Mouse (Mus musculus) embryonic facial prominence, embryonic 15.5 days (tissue): ENCODE data around the gene Aff2. TPM values are rescaled to one million over a fixed set of nuclear protein-coding genes. Genes with fewer than 3 reads are reported as not detected.

ENCODE experiments used
- ATAC-seq: fragments of 200-750 bp; cut with Nextera tagmentation; 2 replicates; pipeline ENCODE4 v1.8.0; 2017; ENCODE audit warnings: low read depth, moderate TSS enrichment; ENCODE audit not compliant: insufficient number of reproducible peaks, low FRiP score, low TSS enrichment
- H3K27ac ChIP-seq: fragments of 300-500 bp; sonication (generic); replicated peaks from 2 replicates; pipeline ENCODE4 v1.5.1; 2015; ENCODE audit warnings: mild to moderate bottlenecking, inconsistent platforms
- H3K27me3 ChIP-seq: fragments of 300-500 bp; sonication (generic); 2 replicates; pipeline ENCODE4 v1.6.1; 2015; ENCODE audit warnings: inconsistent platforms
- H3K36me3 ChIP-seq: fragments of 300-500 bp; sonication (generic); 2 replicates; pipeline ENCODE4 v1.6.1; 2015; ENCODE audit warnings: mild to moderate bottlenecking, inconsistent platforms
- H3K4me1 ChIP-seq: fragments of 300-500 bp; sonication (generic); 2 replicates; pipeline ENCODE4 v1.6.1; 2015; ENCODE audit warnings: inconsistent platforms
- H3K4me2 ChIP-seq: fragments of 300-500 bp; sonication (generic); replicated peaks from 2 replicates; pipeline ENCODE4 v1.6.1; 2015; ENCODE audit warnings: mild to moderate bottlenecking, inconsistent platforms
- H3K4me3 ChIP-seq: fragments of 300-500 bp; sonication (generic); replicated peaks from 2 replicates; pipeline ENCODE4 v1.5.1; 2015; ENCODE audit warnings: mild to moderate bottlenecking, inconsistent platforms
- H3K9ac ChIP-seq: fragments of 300-500 bp; sonication (generic); 2 replicates; pipeline ENCODE4 v1.6.1; 2015; ENCODE audit warnings: inconsistent platforms
- H3K9me3 ChIP-seq: fragments of 300-500 bp; sonication (generic); replicated peaks from 2 replicates; pipeline ENCODE4 v1.6.1; 2016; ENCODE audit warnings: inconsistent platforms
- WGBS: fragments of 180-500 bp; shearing (Covaris S2); methylation state at CpG from one replicate; pipeline ENCODE4 v1.1.7; 2015; 5-methylcytosine and 5-hydroxymethylcytosine counted together
- polyA plus RNA-seq: library from polyadenylated mRNA; unstranded; fragments of >200 nt; fragmentation: Nextera tagmentation; extraction: Ambion mirVana; gene quantifications from 2 replicates; pipeline ENCODE4 v1.2.1, GENCODE M21; 2015

Aff2 gene
- polyA plus RNA-seq, 1 experiment from 2014 or later, result 5.0 TPM

- H3K9me3 ChIP-seq, result no peaks in the 10 kb centered on the region
- no peak overlapping the region for H3K4me2 ChIP-seq
- no peaks in the 10 kb centered on the region for H3K4me1 ChIP-seq
- H3K9ac ChIP-seq, result no peak overlapping the region
- no peaks in the 10 kb centered on the region for H3K36me3 ChIP-seq
- WGBS, result 67% methylated on average over 2 of the region's 2 CpGs
- ATAC-seq, result no peak
- no peaks in the 10 kb centered on the region for H3K27me3 ChIP-seq
- H3K4me3 ChIP-seq, result no peak overlapping the region
- no peak overlapping the region for H3K27ac ChIP-seq
Observed at GRCm38 (mm10) chrX:69460896-69461295, 100.8 kb downstream of the Aff2 start.

- no peak for ATAC-seq
- H3K9ac ChIP-seq, result no peak overlapping the region
- 19% methylated on average over 3 of the region's 3 CpGs for WGBS
- no peaks in the 10 kb centered on the region for H3K36me3 ChIP-seq
- no peaks in the 10 kb centered on the region for H3K27me3 ChIP-seq
- H3K4me1 ChIP-seq, result no peaks in the 10 kb centered on the region
- H3K4me3 ChIP-seq, result no peak overlapping the region
- no peaks in the 10 kb centered on the region for H3K9me3 ChIP-seq
- no peak overlapping the region for H3K27ac ChIP-seq
- no peak overlapping the region for H3K4me2 ChIP-seq
Observed at GRCm38 (mm10) chrX:69502061-69502460, 142.0 kb downstream of the Aff2 start.

GRCm38 (mm10) chrX:69518040-69518575 lies 158.0 kb downstream of the Aff2 start:
- Histone ChIP-seq H3K4me2 (no peak overlapping the region), H3K9me3 (no peaks in the 10 kb centered on the region), H3K27me3 (no peaks in the 10 kb centered on the region), H3K27ac (no peak overlapping the region), H3K4me3 (no peak overlapping the region), H3K4me1 (no peaks in the 10 kb centered on the region), H3K9ac (no peak overlapping the region), H3K36me3 (no peaks in the 10 kb centered on the region)
- ATAC-seq, result no peak
- 55% methylated on average over 6 of the region's 6 CpGs for WGBS

- Histone ChIP-seq H3K4me3 (no peak overlapping the region), H3K36me3 (no peaks in the 10 kb centered on the region), H3K27me3 (no peaks in the 10 kb centered on the region), H3K9ac (no peak overlapping the region), H3K9me3 (no peaks in the 10 kb centered on the region), H3K27ac (no peak overlapping the region), H3K4me2 (no peak overlapping the region), H3K4me1 (no peaks in the 10 kb centered on the region)
- ATAC-seq, result no peak
- 70% methylated on average over 1 of the region's 1 CpGs for WGBS
Observed at GRCm38 (mm10) chrX:69540811-69541210, 180.7 kb downstream of the Aff2 start.

- Histone ChIP-seq H3K9me3 (no peaks in the 10 kb centered on the region), H3K4me3 (no peak overlapping the region), H3K4me1 (no peaks in the 10 kb centered on the region), H3K4me2 (no peak overlapping the region), H3K27ac (no peak overlapping the region), H3K9ac (no peak overlapping the region), H3K27me3 (no peaks in the 10 kb centered on the region), H3K36me3 (no peaks in the 10 kb centered on the region)
- 83% methylated on average over 2 of the region's 2 CpGs for WGBS
- no peak for ATAC-seq
Observed at GRCm38 (mm10) chrX:69579903-69580459, 219.9 kb downstream of the Aff2 start.

- no peaks in the 10 kb centered on the region for H3K4me1 ChIP-seq
- no peak overlapping the region for H3K27ac ChIP-seq
- H3K9ac ChIP-seq, result no peak overlapping the region
- no peaks in the 10 kb centered on the region for H3K9me3 ChIP-seq
- no peak for ATAC-seq
- H3K4me2 ChIP-seq, result no peak overlapping the region
- H3K36me3 ChIP-seq, result no peaks in the 10 kb centered on the region
- no peak overlapping the region for H3K4me3 ChIP-seq
- no peaks in the 10 kb centered on the region for H3K27me3 ChIP-seq
Observed at GRCm38 (mm10) chrX:69608793-69609192, 248.7 kb downstream of the Aff2 start.

- H3K4me1 ChIP-seq, result no peaks in the 10 kb centered on the region
- H3K4me2 ChIP-seq, result no peak overlapping the region
- no peaks in the 10 kb centered on the region for H3K9me3 ChIP-seq
- WGBS, result 52% methylated on average over 2 of the region's 2 CpGs
- no peaks in the 10 kb centered on the region for H3K27me3 ChIP-seq
- H3K9ac ChIP-seq, result no peak overlapping the region
- H3K4me3 ChIP-seq, result no peak overlapping the region
- ATAC-seq, result no peak
- H3K27ac ChIP-seq, result no peak overlapping the region
- H3K36me3 ChIP-seq, result no peaks in the 10 kb centered on the region
Observed at GRCm38 (mm10) chrX:69663038-69663437, 302.9 kb downstream of the Aff2 start.

GRCm38 (mm10) chrX:69666145-69666677 lies 306.1 kb downstream of the Aff2 start:
- H3K4me1 ChIP-seq, result no peaks in the 10 kb centered on the region
- H3K27me3 ChIP-seq, result no peaks in the 10 kb centered on the region
- H3K27ac ChIP-seq, result no peak overlapping the region
- no peaks in the 10 kb centered on the region for H3K9me3 ChIP-seq
- H3K36me3 ChIP-seq, result no peaks in the 10 kb centered on the region
- H3K9ac ChIP-seq, result no peak overlapping the region
- no peak for ATAC-seq
- no peak overlapping the region for H3K4me3 ChIP-seq
- no peak overlapping the region for H3K4me2 ChIP-seq
- 69% methylated on average over 3 of the region's 3 CpGs for WGBS

- H3K9ac ChIP-seq, result no peak overlapping the region
- no peak overlapping the region for H3K4me2 ChIP-seq
- H3K27ac ChIP-seq, result no peak overlapping the region
- no peaks in the 10 kb centered on the region for H3K4me1 ChIP-seq
- WGBS, result 93% methylated on average over 1 of the region's 1 CpGs
- H3K27me3 ChIP-seq, result no peaks in the 10 kb centered on the region
- no peaks in the 10 kb centered on the region for H3K36me3 ChIP-seq
- ATAC-seq, result no peak
- H3K4me3 ChIP-seq, result no peak overlapping the region
- no peaks in the 10 kb centered on the region for H3K9me3 ChIP-seq
Observed at GRCm38 (mm10) chrX:69675691-69676090, 315.6 kb downstream of the Aff2 start.

- Histone ChIP-seq H3K9me3 (no peaks in the 10 kb centered on the region), H3K9ac (no peak overlapping the region), H3K36me3 (no peaks in the 10 kb centered on the region), H3K4me3 (no peak overlapping the region), H3K27me3 (no peaks in the 10 kb centered on the region), H3K4me2 (no peak overlapping the region), H3K27ac (no peak overlapping the region), H3K4me1 (no peaks in the 10 kb centered on the region)
- no peak for ATAC-seq
- WGBS, result 58% methylated on average over 4 of the region's 4 CpGs
Observed at GRCm38 (mm10) chrX:69698840-69699239, 338.7 kb downstream of the Aff2 start.

GRCm38 (mm10) chrX:69738972-69739371 lies 378.9 kb downstream of the Aff2 start:
- Histone ChIP-seq H3K4me1 (no peaks in the 10 kb centered on the region), H3K9ac (no peak overlapping the region), H3K4me3 (no peak overlapping the region), H3K27me3 (no peaks in the 10 kb centered on the region), H3K36me3 (no peaks in the 10 kb centered on the region), H3K4me2 (no peak overlapping the region), H3K9me3 (no peaks in the 10 kb centered on the region), H3K27ac (no peak overlapping the region)
- WGBS, result 64% methylated on average over 3 of the region's 3 CpGs
- ATAC-seq, result no peak

GRCm38 (mm10) chrX:69744962-69745597 lies 385.0 kb downstream of the Aff2 start:
- H3K27ac ChIP-seq, result no peak overlapping the region
- H3K4me1 ChIP-seq, result no peaks in the 10 kb centered on the region
- no peaks in the 10 kb centered on the region for H3K27me3 ChIP-seq
- WGBS, result 54% methylated on average over 3 of the region's 3 CpGs
- H3K4me3 ChIP-seq, result no peak overlapping the region
- no peaks in the 10 kb centered on the region for H3K36me3 ChIP-seq
- no peak overlapping the region for H3K9ac ChIP-seq
- H3K4me2 ChIP-seq, result no peak overlapping the region
- no peak for ATAC-seq
- H3K9me3 ChIP-seq, result no peaks in the 10 kb centered on the region
